Mouse (Mus musculus): Measurements from ENCODE around the gene Trank1. TPM values are rescaled to one million over a fixed set of nuclear protein-coding genes. Genes with fewer than 3 reads are reported as not detected.

The Trank1 gene
- total RNA-seq, 1 experiment = 0.76 TPM

DNA sequence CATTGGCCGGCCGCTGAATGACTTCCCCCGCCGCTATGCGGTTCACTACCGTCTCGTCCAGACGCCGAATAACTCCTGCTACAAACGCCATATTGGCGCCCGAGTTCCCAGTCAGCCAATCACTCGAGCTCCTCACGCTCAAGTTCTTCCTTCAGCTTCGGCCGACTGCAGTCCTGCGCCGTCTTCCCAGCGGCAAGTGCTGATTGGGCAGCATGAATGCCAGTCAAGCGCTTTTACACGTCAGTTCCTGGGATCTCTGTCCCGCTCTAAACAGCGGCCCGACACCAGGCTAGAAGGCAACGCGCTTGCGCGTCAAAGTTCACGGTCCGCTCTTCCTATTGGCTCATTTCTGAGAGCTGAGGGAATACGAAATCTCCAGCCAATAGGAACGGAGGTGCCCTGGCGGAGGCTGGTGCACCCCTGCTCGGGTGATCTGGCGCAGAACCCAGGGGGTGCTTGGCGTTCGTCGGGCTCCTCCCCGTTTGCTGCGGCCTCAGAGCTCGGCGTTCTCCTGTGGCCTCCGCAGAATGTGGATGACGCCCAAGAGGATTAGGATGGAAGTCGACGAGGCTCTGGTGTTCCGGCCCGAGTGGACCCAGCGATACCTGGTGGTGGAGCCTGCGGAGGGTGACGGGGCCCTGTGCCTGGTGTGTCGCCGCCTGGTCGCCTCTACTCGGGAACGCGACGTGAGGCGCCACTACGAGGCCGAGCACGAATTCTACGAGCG is 39.9 kb upstream of the Trank1 start, which contains the start of the genes Mlh1 and Epm2aip1:
Gene Mlh1, minus strand, starts transcription at position 358 of the 727 bp plus-strand sequence.
Gene Epm2aip1, plus strand, starts transcription at position 496 of the 727 bp plus-strand sequence.
- peak within 1 kb of the TSS; percentile 98 for H3K9ac ChIP-seq (ENCODE audit: insufficient read depth, low read depth, low read length, poor library complexity, severe bottlenecking)
- H3K4me3 ChIP-seq (ENCODE audit: insufficient read depth in 1 of 2, low read depth in 1 of 2, low read length in 2 of 2, poor library complexity in 1 of 2, severe bottlenecking in 1 of 2) = peak within 1 kb of the TSS; percentile 98 to 99
- in situ Hi-C loops (cut with MboI; ENCODE audit: low sequenced_read_pairs in 2 of 2, unreplicated experiment in 2 of 2) = no loop called here
- peak within 1 kb of the TSS; percentile 86 for H3K27ac ChIP-seq (ENCODE audit: insufficient read depth, low read depth, low read length, poor library complexity, severe bottlenecking)
- TF ChIP-seq ZNF384 (IDR thresholded peaks at IDR 0.05; ENCODE audit: low read depth, low read length) (no peak), CHD2 (IDR thresholded peaks at IDR 0.05; ENCODE audit: low read depth, low read length) (peak; percentile 64; the same call in 1 of the 2 replicates)
- peak; percentile 99 for DNase-seq (ENCODE audit: low read depth, low spot score)
- H3K36me3 ChIP-seq (ENCODE audit: control insufficient read depth, insufficient read depth, low read length, poor library complexity, severe bottlenecking) = peaks cover 4% of the 10 kb centered on the region
- peaks cover 4 to 6% of the 10 kb centered on the region in 2 experiments; a peak in 3 of 4 replicates for H3K4me1 ChIP-seq (ENCODE audit: control insufficient read depth in 2 of 2, insufficient read depth in 2 of 2, low read length in 2 of 2, poor library complexity in 1 of 2)
- H3K9me3 ChIP-seq (ENCODE audit: control insufficient read depth, insufficient read depth, low read depth, low read length) = no peaks in the 10 kb centered on the region

DNA sequence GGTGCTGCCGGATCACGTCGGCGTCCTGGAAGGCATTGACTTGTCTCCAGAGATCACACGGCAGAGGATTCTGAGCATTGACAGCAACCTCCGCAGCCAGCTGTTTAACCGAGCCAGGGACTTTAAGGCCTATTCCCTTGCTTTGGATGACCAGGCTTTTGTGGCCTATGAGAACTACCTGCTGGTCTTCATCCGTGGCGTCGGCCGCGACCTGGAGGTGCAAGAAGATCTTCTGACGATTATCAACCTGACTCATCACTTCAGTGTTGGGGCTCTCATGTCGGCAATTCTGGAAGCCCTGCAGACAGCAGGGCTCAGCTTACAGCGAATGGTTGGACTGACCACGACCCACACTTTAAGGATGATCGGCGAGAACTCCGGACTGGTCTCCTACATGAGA is 39.2 kb upstream of the Trank1 start:
- TF ChIP-seq ZC3H11A (IDR thresholded peaks at IDR 0.05; ENCODE audit: borderline replicate concordance, low read depth, low read length) (no peak), HCFC1 (IDR thresholded peaks at IDR 0.05; ENCODE audit: borderline replicate concordance, insufficient read depth, low read length) (no peak), ZNF384 (IDR thresholded peaks at IDR 0.05; ENCODE audit: low read depth, low read length) (no peak), MAFK (IDR thresholded peaks at IDR 0.05; ENCODE audit: insufficient read depth, low read depth, low read length) (no peak), CHD2 (IDR thresholded peaks at IDR 0.05; ENCODE audit: low read depth, low read length) (no peak)
- no peak for DNase-seq (ENCODE audit: low read depth, low spot score)
- Histone ChIP-seq H3K9me3 (ENCODE audit: control insufficient read depth, insufficient read depth, low read depth, low read length) (no peaks in the 10 kb centered on the region), H3K4me3 (ENCODE audit: insufficient read depth in 1 of 2, low read depth in 1 of 2, low read length in 2 of 2, poor library complexity in 1 of 2, severe bottlenecking in 1 of 2) (peak overlapping the region; percentile 98 to 99), H3K9ac (ENCODE audit: insufficient read depth, low read depth, low read length, poor library complexity, severe bottlenecking) (peak overlapping the region; percentile 98), H3K36me3 (ENCODE audit: control insufficient read depth, insufficient read depth, low read length, poor library complexity, severe bottlenecking) (peaks cover 4% of the 10 kb centered on the region; the same call in 1 of the 2 replicates), H3K27ac (ENCODE audit: insufficient read depth, low read depth, low read length, poor library complexity, severe bottlenecking) (peak overlapping the region; percentile 86), H3K4me1 (ENCODE audit: control insufficient read depth in 2 of 2, insufficient read depth in 2 of 2, low read length in 2 of 2, poor library complexity in 1 of 2) (peaks cover 4 to 6% of the 10 kb centered on the region in 2 experiments; a peak in 3 of 4 replicates)
- in situ Hi-C loops (cut with MboI; ENCODE audit: low sequenced_read_pairs in 2 of 2, unreplicated experiment in 2 of 2) = no loop called here

DNA sequence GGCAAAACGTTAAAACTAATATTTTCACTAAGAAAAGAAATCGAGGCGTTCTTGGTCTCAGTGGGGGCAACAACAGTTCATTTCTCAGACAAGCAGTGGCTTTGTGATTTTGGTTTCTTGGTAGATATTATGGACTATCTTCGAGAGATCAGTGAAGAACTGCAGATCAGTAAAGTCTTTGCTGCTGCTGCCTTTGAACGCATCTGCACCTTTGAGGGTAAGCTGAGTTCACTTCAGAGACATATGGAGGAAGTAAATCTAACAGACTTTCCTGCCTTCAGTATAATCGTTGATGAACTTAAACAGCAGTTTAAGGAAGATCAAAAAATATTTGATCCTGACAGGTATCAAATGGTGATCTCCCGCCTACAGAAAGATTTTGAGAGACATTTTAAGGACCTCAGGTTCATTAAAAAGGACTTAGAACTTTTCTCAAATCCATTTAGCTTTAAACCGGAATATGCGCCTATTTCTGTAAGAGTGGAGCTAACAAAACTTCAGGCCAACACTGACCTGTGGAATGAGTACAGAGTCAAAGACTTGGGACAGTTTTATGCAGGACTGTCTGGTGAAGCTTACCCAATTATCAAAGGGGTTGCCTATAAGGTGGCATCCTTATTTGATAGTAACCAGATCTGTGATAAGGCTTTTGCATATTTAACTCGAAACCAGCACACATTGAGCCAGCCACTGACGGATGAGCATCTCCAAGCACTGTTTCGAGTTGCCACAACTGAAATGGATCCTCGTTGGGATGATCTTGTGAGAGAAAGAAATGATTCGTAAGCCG is 38.3 kb upstream of the Trank1 start:
- Histone ChIP-seq H3K4me3 (ENCODE audit: insufficient read depth in 1 of 2, low read depth in 1 of 2, low read length in 2 of 2, poor library complexity in 1 of 2, severe bottlenecking in 1 of 2) (peak overlapping the region; percentile 98 to 99), H3K36me3 (ENCODE audit: control insufficient read depth, insufficient read depth, low read length, poor library complexity, severe bottlenecking) (peaks cover 4% of the 10 kb centered on the region; the same call in 1 of the 2 replicates), H3K9ac (ENCODE audit: insufficient read depth, low read depth, low read length, poor library complexity, severe bottlenecking) (peak overlapping the region; percentile 98; the same call in 1 of the 2 replicates), H3K9me3 (ENCODE audit: control insufficient read depth, insufficient read depth, low read depth, low read length) (no peaks in the 10 kb centered on the region), H3K4me1 (ENCODE audit: control insufficient read depth in 2 of 2, insufficient read depth in 2 of 2, low read length in 2 of 2, poor library complexity in 1 of 2) (peaks cover 4 to 6% of the 10 kb centered on the region in 2 experiments; a peak in 3 of 4 replicates), H3K27ac (ENCODE audit: insufficient read depth, low read depth, low read length, poor library complexity, severe bottlenecking) (no peak overlapping the region)
- in situ Hi-C loops (cut with MboI; ENCODE audit: low sequenced_read_pairs in 2 of 2, unreplicated experiment in 2 of 2) = no loop called here
- DNase-seq (ENCODE audit: low read depth, low spot score) = no peak
- TF ChIP-seq MAFK (IDR thresholded peaks at IDR 0.05; ENCODE audit: insufficient read depth, low read depth, low read length) = no peak
- TF ChIP-seq ZC3H11A (IDR thresholded peaks at IDR 0.05; ENCODE audit: borderline replicate concordance, low read depth, low read length) = no peak
- no peak for TF ChIP-seq ZNF384 (IDR thresholded peaks at IDR 0.05; ENCODE audit: low read depth, low read length)
- TF ChIP-seq HCFC1 (IDR thresholded peaks at IDR 0.05; ENCODE audit: borderline replicate concordance, insufficient read depth, low read length) = no peak
- TF ChIP-seq CHD2 (IDR thresholded peaks at IDR 0.05; ENCODE audit: low read depth, low read length) = no peak

DNA sequence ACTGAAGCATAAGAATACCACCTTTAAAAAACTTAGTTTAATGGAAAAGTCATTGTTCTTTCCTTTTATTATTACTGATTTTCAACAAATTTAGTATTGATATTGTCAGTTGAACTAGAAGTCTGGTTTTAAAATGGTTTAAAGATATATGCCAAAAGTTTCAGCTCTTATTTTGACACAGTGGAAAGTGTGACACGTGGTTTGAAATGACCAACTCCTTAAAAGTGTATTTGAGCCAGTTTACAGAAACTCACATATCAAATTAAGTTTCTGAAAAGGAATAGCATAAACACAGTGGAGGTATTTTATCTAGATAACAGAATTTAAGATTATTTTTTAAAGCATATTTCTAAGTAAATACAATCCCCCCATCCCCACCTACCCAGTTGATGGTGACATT is 37.6 kb upstream of the Trank1 start:
- no peaks in the 10 kb centered on the region for H3K9me3 ChIP-seq (ENCODE audit: control insufficient read depth, insufficient read depth, low read depth, low read length)
- H3K4me1 ChIP-seq (ENCODE audit: control insufficient read depth in 2 of 2, insufficient read depth in 2 of 2, low read length in 2 of 2, poor library complexity in 1 of 2) = peaks cover 4 to 6% of the 10 kb centered on the region in 2 experiments; a peak in 3 of 4 replicates
- in situ Hi-C loops (cut with MboI; ENCODE audit: low sequenced_read_pairs in 2 of 2, unreplicated experiment in 2 of 2) = no loop called here
- H3K4me3 ChIP-seq (ENCODE audit: insufficient read depth in 1 of 2, low read depth in 1 of 2, low read length in 2 of 2, poor library complexity in 1 of 2, severe bottlenecking in 1 of 2) = 0 out of 4 replicates have a peak overlapping the region, but pooled peaks of 1 of the 2 experiments have one; percentile 98
- no peak overlapping the region for H3K27ac ChIP-seq (ENCODE audit: insufficient read depth, low read depth, low read length, poor library complexity, severe bottlenecking)
- peaks cover 4% of the 10 kb centered on the region; the same call in 1 of the 2 replicates for H3K36me3 ChIP-seq (ENCODE audit: control insufficient read depth, insufficient read depth, low read length, poor library complexity, severe bottlenecking)
- TF ChIP-seq ZNF384 (IDR thresholded peaks at IDR 0.05; ENCODE audit: low read depth, low read length) (no peak), MAFK (IDR thresholded peaks at IDR 0.05; ENCODE audit: insufficient read depth, low read depth, low read length) (no peak), CHD2 (IDR thresholded peaks at IDR 0.05; ENCODE audit: low read depth, low read length) (no peak), ZC3H11A (IDR thresholded peaks at IDR 0.05; ENCODE audit: borderline replicate concordance, low read depth, low read length) (no peak), HCFC1 (IDR thresholded peaks at IDR 0.05; ENCODE audit: borderline replicate concordance, insufficient read depth, low read length) (no peak)
- H3K9ac ChIP-seq (ENCODE audit: insufficient read depth, low read depth, low read length, poor library complexity, severe bottlenecking) = no peak overlapping the region
- no peak for DNase-seq (ENCODE audit: low read depth, low spot score)

Measured in ES-E14 (cell line).